Mouse (Mus musculus) embryonic facial prominence, embryonic 15.5 days (tissue): ENCODE measurements around the gene Got1. TPM values are rescaled to one million over a fixed set of nuclear protein-coding genes. Genes with fewer than 3 reads are reported as not detected.

ENCODE experiments used
- ATAC-seq: fragments of 200-750 bp; cut with Nextera tagmentation; 2 replicates; pipeline ENCODE4 v1.8.0; 2017; ENCODE audit warnings: low read depth, moderate TSS enrichment; ENCODE audit not compliant: insufficient number of reproducible peaks, low FRiP score, low TSS enrichment
- H3K27ac ChIP-seq: fragments of 300-500 bp; sonication (generic); replicated peaks from 2 replicates; pipeline ENCODE4 v1.5.1; 2015; ENCODE audit warnings: mild to moderate bottlenecking, inconsistent platforms
- H3K27me3 ChIP-seq: fragments of 300-500 bp; sonication (generic); 2 replicates; pipeline ENCODE4 v1.6.1; 2015; ENCODE audit warnings: inconsistent platforms
- H3K36me3 ChIP-seq: fragments of 300-500 bp; sonication (generic); 2 replicates; pipeline ENCODE4 v1.6.1; 2015; ENCODE audit warnings: mild to moderate bottlenecking, inconsistent platforms
- H3K4me1 ChIP-seq: fragments of 300-500 bp; sonication (generic); 2 replicates; pipeline ENCODE4 v1.6.1; 2015; ENCODE audit warnings: inconsistent platforms
- H3K4me2 ChIP-seq: fragments of 300-500 bp; sonication (generic); replicated peaks from 2 replicates; pipeline ENCODE4 v1.6.1; 2015; ENCODE audit warnings: mild to moderate bottlenecking, inconsistent platforms
- H3K4me3 ChIP-seq: fragments of 300-500 bp; sonication (generic); replicated peaks from 2 replicates; pipeline ENCODE4 v1.5.1; 2015; ENCODE audit warnings: mild to moderate bottlenecking, inconsistent platforms
- H3K9ac ChIP-seq: fragments of 300-500 bp; sonication (generic); 2 replicates; pipeline ENCODE4 v1.6.1; 2015; ENCODE audit warnings: inconsistent platforms
- H3K9me3 ChIP-seq: fragments of 300-500 bp; sonication (generic); replicated peaks from 2 replicates; pipeline ENCODE4 v1.6.1; 2016; ENCODE audit warnings: inconsistent platforms
- WGBS: fragments of 180-500 bp; shearing (Covaris S2); methylation state at CpG from one replicate; pipeline ENCODE4 v1.1.7; 2015; 5-methylcytosine and 5-hydroxymethylcytosine counted together
- polyA plus RNA-seq: library from polyadenylated mRNA; unstranded; fragments of >200 nt; fragmentation: Nextera tagmentation; extraction: Ambion mirVana; gene quantifications from 2 replicates; pipeline ENCODE4 v1.2.1, GENCODE M21; 2015

The Got1 gene
- polyA plus RNA-seq, 1 experiment from 2014 or later = 31.9 TPM

GRCm38 (mm10) chr19:43465076-43465475 lies 59.3 kb downstream of the Got1 start:
- no peak overlapping the region for H3K4me2 ChIP-seq
- H3K9ac ChIP-seq = no peak overlapping the region
- 88% methylated on average over 11 of the region's 11 CpGs for WGBS
- no peaks in the 10 kb centered on the region for H3K36me3 ChIP-seq
- no peak overlapping the region for H3K4me3 ChIP-seq
- ATAC-seq = no peak
- no peak overlapping the region for H3K27ac ChIP-seq
- no peaks in the 10 kb centered on the region for H3K4me1 ChIP-seq
- no peaks in the 10 kb centered on the region for H3K27me3 ChIP-seq
- H3K9me3 ChIP-seq = no peaks in the 10 kb centered on the region

GRCm38 (mm10) chr19:43464294-43464687 lies 60.1 kb downstream of the Got1 start:
- 79% methylated on average over 3 of the region's 3 CpGs for WGBS
- no peaks in the 10 kb centered on the region for H3K36me3 ChIP-seq
- no peak for ATAC-seq
- H3K27ac ChIP-seq = no peak overlapping the region
- no peaks in the 10 kb centered on the region for H3K27me3 ChIP-seq
- no peak overlapping the region for H3K4me3 ChIP-seq
- no peak overlapping the region for H3K9ac ChIP-seq
- no peaks in the 10 kb centered on the region for H3K9me3 ChIP-seq
- H3K4me2 ChIP-seq = no peak overlapping the region
- no peaks in the 10 kb centered on the region for H3K4me1 ChIP-seq

- no peaks in the 10 kb centered on the region for H3K36me3 ChIP-seq
- H3K9ac ChIP-seq = no peak overlapping the region
- H3K27ac ChIP-seq = no peak overlapping the region
- H3K4me1 ChIP-seq = no peaks in the 10 kb centered on the region
- H3K4me2 ChIP-seq = no peak overlapping the region
- H3K4me3 ChIP-seq = no peak overlapping the region
- no peak for ATAC-seq
- H3K27me3 ChIP-seq = no peaks in the 10 kb centered on the region
- no peaks in the 10 kb centered on the region for H3K9me3 ChIP-seq
- WGBS = 86% methylated on average over 7 of the region's 7 CpGs
Observed at GRCm38 (mm10) chr19:43463546-43464293, 60.7 kb downstream of the Got1 start.

GRCm38 (mm10) chr19:43462141-43462540 lies 62.3 kb downstream of the Got1 start:
- H3K4me3 ChIP-seq = no peak overlapping the region
- H3K27ac ChIP-seq = no peak overlapping the region
- H3K27me3 ChIP-seq = no peaks in the 10 kb centered on the region
- 89% methylated on average over 3 of the region's 3 CpGs for WGBS
- peaks cover 6% of the 10 kb centered on the region; the same call in 1 of the 2 replicates for H3K4me1 ChIP-seq
- H3K4me2 ChIP-seq = no peak overlapping the region
- no peaks in the 10 kb centered on the region for H3K36me3 ChIP-seq
- no peak overlapping the region for H3K9ac ChIP-seq
- no peak for ATAC-seq
- H3K9me3 ChIP-seq = no peaks in the 10 kb centered on the region

- no peaks in the 10 kb centered on the region for H3K9me3 ChIP-seq
- peaks cover 6% of the 10 kb centered on the region; the same call in 1 of the 2 replicates for H3K4me1 ChIP-seq
- no peak overlapping the region for H3K9ac ChIP-seq
- H3K27ac ChIP-seq = no peak overlapping the region
- 67% methylated on average over 12 of the region's 12 CpGs for WGBS
- H3K27me3 ChIP-seq = no peaks in the 10 kb centered on the region
- H3K36me3 ChIP-seq = no peaks in the 10 kb centered on the region
- no peak overlapping the region for H3K4me2 ChIP-seq
- no peak overlapping the region for H3K4me3 ChIP-seq
- no peak for ATAC-seq
Observed at GRCm38 (mm10) chr19:43460481-43460880, 63.9 kb downstream of the Got1 start.

- no peak for ATAC-seq
- peaks cover 6% of the 10 kb centered on the region; the same call in 1 of the 2 replicates for H3K4me1 ChIP-seq
- no peak overlapping the region for H3K9ac ChIP-seq
- H3K4me3 ChIP-seq = no peak overlapping the region
- no peaks in the 10 kb centered on the region for H3K36me3 ChIP-seq
- H3K9me3 ChIP-seq = no peaks in the 10 kb centered on the region
- WGBS = 34% methylated on average over 4 of the region's 4 CpGs
- H3K27me3 ChIP-seq = no peaks in the 10 kb centered on the region
- no peak overlapping the region for H3K4me2 ChIP-seq
- peak overlapping the region; percentile 28; the same call in 1 of the 2 replicates for H3K27ac ChIP-seq
Observed at GRCm38 (mm10) chr19:43459948-43460347, 64.5 kb downstream of the Got1 start.

- Histone ChIP-seq H3K9ac (no peak overlapping the region), H3K4me1 (peaks cover 6% of the 10 kb centered on the region; the same call in 1 of the 2 replicates), H3K36me3 (no peaks in the 10 kb centered on the region), H3K4me3 (no peak overlapping the region), H3K27me3 (no peaks in the 10 kb centered on the region), H3K27ac (no peak overlapping the region), H3K9me3 (no peaks in the 10 kb centered on the region), H3K4me2 (no peak overlapping the region)
- WGBS = 83% methylated on average over 4 of the region's 4 CpGs
- no peak for ATAC-seq
Observed at GRCm38 (mm10) chr19:43453025-43453424, 71.4 kb downstream of the Got1 start.

- Histone ChIP-seq H3K27ac (no peak overlapping the region), H3K4me2 (no peak overlapping the region), H3K4me1 (no peaks in the 10 kb centered on the region), H3K4me3 (no peak overlapping the region), H3K27me3 (no peaks in the 10 kb centered on the region), H3K36me3 (no peaks in the 10 kb centered on the region), H3K9me3 (no peaks in the 10 kb centered on the region), H3K9ac (no peak overlapping the region)
- no peak for ATAC-seq
- WGBS = 73% methylated on average over 5 of the region's 5 CpGs
Observed at GRCm38 (mm10) chr19:43452176-43452575, 72.2 kb downstream of the Got1 start.

GRCm38 (mm10) chr19:43451563-43451962 lies 72.8 kb downstream of the Got1 start:
- ATAC-seq = no peak
- WGBS = 87% methylated on average over 10 of the region's 10 CpGs

More at GRCm38 (mm10) chr19:43451563-43451962, 72.8 kb downstream of the Got1 start:
- no peaks in the 10 kb centered on the region for H3K36me3 ChIP-seq
- no peak overlapping the region for H3K9ac ChIP-seq
- H3K4me2 ChIP-seq = no peak overlapping the region
- H3K9me3 ChIP-seq = no peaks in the 10 kb centered on the region
- no peaks in the 10 kb centered on the region for H3K27me3 ChIP-seq
- no peak overlapping the region for H3K4me3 ChIP-seq
- no peaks in the 10 kb centered on the region for H3K4me1 ChIP-seq
- H3K27ac ChIP-seq = no peak overlapping the region

Other genes starting within 250 kb of the Got1 start
- 16.1 and 19.1 TPM in 2 replicates for gene Hpse2, start 136.2 kb downstream of the Got1 start, polyA plus RNA-seq
- 3.1 and 3.5 TPM in 2 replicates for gene Cnnm1, start 84.2 kb downstream of the Got1 start, polyA plus RNA-seq
- gene Nkx2-3, start 87.7 kb upstream of the Got1 start, polyA plus RNA-seq = 2.7 and 3.4 TPM in 2 replicates
- gene Slc25a28, start 150.3 kb upstream of the Got1 start, polyA plus RNA-seq = 17.3 and 19.5 TPM in 2 replicates
- gene Entpd7, start 165.1 kb upstream of the Got1 start, polyA plus RNA-seq = 10.2 and 11.3 TPM in 2 replicates
- gene Cutc, start 228.4 kb upstream of the Got1 start, polyA plus RNA-seq = 14.1 and 14.9 TPM in 2 replicates
- 10.0 and 11.5 TPM in 2 replicates for gene Cox15, start 228.4 kb upstream of the Got1 start, polyA plus RNA-seq